Mouse (Mus musculus) liver, adult 2 months (tissue): ENCODE measurements around the gene Cabin1. TPM values are rescaled to one million over a fixed set of nuclear protein-coding genes. Genes with fewer than 3 reads are reported as not detected.

Experiments used
- DNase-seq: peaks from one replicate; pipeline ENCODE4 v3.0.0-alpha.2; 2011; ENCODE audit warnings: low read depth, low spot score; ENCODE audit errors: extremely low read depth
- H3K27ac ChIP-seq: fragments of 200-500 bp; replicated peaks from 2 replicates; pipeline ENCODE4 v1.5.1; 2012; ENCODE audit warnings: low read depth, mild to moderate bottlenecking, control low read depth, inconsistent platforms, low read length; ENCODE audit not compliant: insufficient read depth
- H3K27me3 ChIP-seq: fragments of 200-500 bp; 2 replicates; pipeline ENCODE4 v1.6.1; 2012; ENCODE audit warnings: mild to moderate bottlenecking, moderate library complexity, low read length, inconsistent platforms; ENCODE audit not compliant: control insufficient read depth, insufficient read depth
- H3K36me3 ChIP-seq: fragments of 200-500 bp; 2 replicates; pipeline ENCODE4 v1.6.1; 2012; ENCODE audit warnings: low read length, inconsistent platforms; ENCODE audit not compliant: control insufficient read depth, insufficient read depth
- H3K4me1 ChIP-seq: fragments of 200-500 bp; 2 replicates; pipeline ENCODE4 v1.6.1; 2011; ENCODE audit warnings: low read length; ENCODE audit not compliant: control insufficient read depth, insufficient read depth
- H3K4me3 ChIP-seq: fragments of 200-500 bp; 2 replicates; pipeline ENCODE4 v1.5.1; 2011; ENCODE audit warnings: low read depth, mild to moderate bottlenecking, control low read depth, low read length, moderate library complexity; ENCODE audit not compliant: insufficient read depth
- H3K79me2 ChIP-seq: fragments of 200-500 bp; 2 replicates; pipeline ENCODE4 v1.6.1; 2012; ENCODE audit warnings: inconsistent platforms, mild to moderate bottlenecking, low read length, moderate library complexity; ENCODE audit not compliant: control insufficient read depth, insufficient read depth
- H3K9ac ChIP-seq: fragments of 200-500 bp; 2 replicates; pipeline ENCODE4 v1.6.1; 2012; ENCODE audit warnings: low read depth, mild to moderate bottlenecking, control low read depth, inconsistent platforms, low read length
- CTCF ChIP-seq: fragments of 200-500 bp; IDR thresholded peaks from 2 replicates; pipeline ENCODE4 v1.5.1; 2011; ENCODE audit warnings: low read depth, low read length, control low read depth
- POLR2A ChIP-seq: fragments of 200-500 bp; IDR thresholded peaks from 2 replicates; pipeline ENCODE4 v1.6.1; 2011; ENCODE audit warnings: low read length, control low read depth; ENCODE audit not compliant: insufficient read depth; ENCODE audit errors: extremely low read depth
- WGBS: fragments of 180-500 bp; shearing (Covaris S2); methylation state at CpG from one replicate; pipeline ENCODE4 v1.1.7; 2018; 5-methylcytosine and 5-hydroxymethylcytosine counted together
- polyA plus RNA-seq: library from polyadenylated mRNA; depleted of rRNA; stranded (reverse); fragments of >200 nt; gene quantifications from 2 replicates; pipeline ENCODE4 v1.2.3, GENCODE M21; 2012
- total RNA-seq: library from RNA; depleted of rRNA; stranded (reverse); fragments of >200 nt; gene quantifications from 2 replicates; pipeline ENCODE4 v1.2.3, GENCODE M21; 2014

Gene Cabin1
- total and polyA plus RNA-seq, 2 experiments = 7.7 to 7.8 TPM

GRCm38 (mm10) chr10:75649001-75649400 is 115.1 kb downstream of the Cabin1 start:
- WGBS = 88% methylated on average over 7 of the region's 7 CpGs
- peaks cover 3% of the 10 kb centered on the region; the same call in 1 of the 2 replicates for H3K36me3 ChIP-seq
- no peaks in the 10 kb centered on the region for H3K79me2 ChIP-seq

GRCm38 (mm10) chr10:75648091-75648490 is 116.0 kb downstream of the Cabin1 start:
- Histone ChIP-seq H3K27me3 (no peaks in the 10 kb centered on the region), H3K27ac (no peak overlapping the region), H3K36me3 (peaks cover 3% of the 10 kb centered on the region; the same call in 1 of the 2 replicates), H3K9ac (no peak overlapping the region), H3K4me3 (no peak overlapping the region), H3K4me1 (peaks cover 2% of the 10 kb centered on the region; the same call in 1 of the 2 replicates), H3K79me2 (no peaks in the 10 kb centered on the region)
- DNase-seq = no peak
- no peak for TF ChIP-seq POLR2A
- TF ChIP-seq CTCF = no peak
- WGBS = 68% methylated on average over 6 of the region's 6 CpGs

More at GRCm38 (mm10) chr10:75649001-75649400, 115.1 kb downstream of the Cabin1 start:
- H3K4me3 ChIP-seq = no peak overlapping the region
- H3K4me1 ChIP-seq = peaks cover 1% of the 10 kb centered on the region; the same call in 1 of the 2 replicates
- no peak for TF ChIP-seq POLR2A
- TF ChIP-seq CTCF = no peak
- no peaks in the 10 kb centered on the region for H3K27me3 ChIP-seq
- H3K27ac ChIP-seq = no peak overlapping the region
- no peak for DNase-seq
- no peak overlapping the region for H3K9ac ChIP-seq

GRCm38 (mm10) chr10:75647362-75647761 is 116.8 kb downstream of the Cabin1 start:
- no peak overlapping the region for H3K9ac ChIP-seq
- no peaks in the 10 kb centered on the region for H3K79me2 ChIP-seq
- DNase-seq = no peak
- WGBS = 85% methylated on average over 3 of the region's 3 CpGs
- H3K36me3 ChIP-seq = peaks cover 2% of the 10 kb centered on the region; the same call in 1 of the 2 replicates
- no peaks in the 10 kb centered on the region for H3K27me3 ChIP-seq
- no peak overlapping the region for H3K4me3 ChIP-seq
- peaks cover 2% of the 10 kb centered on the region; the same call in 1 of the 2 replicates for H3K4me1 ChIP-seq
- no peak overlapping the region for H3K27ac ChIP-seq
- TF ChIP-seq POLR2A = no peak
- TF ChIP-seq CTCF = no peak

GRCm38 (mm10) chr10:75646406-75646805 is 117.7 kb downstream of the Cabin1 start:
- Histone ChIP-seq H3K4me1 (peaks cover 2% of the 10 kb centered on the region; the same call in 1 of the 2 replicates), H3K27ac (no peak overlapping the region), H3K79me2 (no peaks in the 10 kb centered on the region), H3K27me3 (no peaks in the 10 kb centered on the region), H3K4me3 (no peak overlapping the region), H3K9ac (no peak overlapping the region), H3K36me3 (no peaks in the 10 kb centered on the region)
- no peak for DNase-seq
- 97% methylated on average over 6 of the region's 6 CpGs for WGBS
- TF ChIP-seq POLR2A (no peak), CTCF (no peak)

GRCm38 (mm10) chr10:75645616-75646015 is 118.5 kb downstream of the Cabin1 start:
- no peak overlapping the region for H3K4me3 ChIP-seq
- H3K36me3 ChIP-seq = no peaks in the 10 kb centered on the region
- WGBS = 96% methylated on average over 8 of the region's 8 CpGs
- peaks cover 2% of the 10 kb centered on the region; the same call in 1 of the 2 replicates for H3K4me1 ChIP-seq
- no peak for DNase-seq
- TF ChIP-seq POLR2A = no peak
- no peak overlapping the region for H3K27ac ChIP-seq
- H3K9ac ChIP-seq = no peak overlapping the region
- H3K27me3 ChIP-seq = no peaks in the 10 kb centered on the region
- no peaks in the 10 kb centered on the region for H3K79me2 ChIP-seq

- Histone ChIP-seq H3K9ac (no peak within 1 kb of the TSS), H3K4me1 (peaks cover 2% of the 10 kb centered on the region; the same call in 1 of the 2 replicates), H3K36me3 (no peaks in the 10 kb centered on the region), H3K27ac (no peak within 1 kb of the TSS), H3K4me3 (no peak within 1 kb of the TSS), H3K79me2 (no peaks in the 10 kb centered on the region), H3K27me3 (no peaks in the 10 kb centered on the region)
- WGBS = 6% methylated on average over 11 of the region's 11 CpGs
- TF ChIP-seq CTCF (no peak), POLR2A (no peak)
- peak; percentile 65 for DNase-seq
Observed at GRCm38 (mm10) chr10:75643741-75644343, 120.3 kb downstream of the Cabin1 start, which contains the start of gene Susd2. Gene Susd2 (minus strand): TSS chr10:75644008.
